Mouse (Mus musculus) fat pad, adult 2 months (tissue): ENCODE results near the gene Flt3.

Source experiments
- DNase-seq: peaks from one replicate; pipeline ENCODE4 v3.0.0-alpha.2; 2011; ENCODE audit warnings: low read depth, low spot score; ENCODE audit errors: extremely low read depth

Flt3 gene

DNA sequence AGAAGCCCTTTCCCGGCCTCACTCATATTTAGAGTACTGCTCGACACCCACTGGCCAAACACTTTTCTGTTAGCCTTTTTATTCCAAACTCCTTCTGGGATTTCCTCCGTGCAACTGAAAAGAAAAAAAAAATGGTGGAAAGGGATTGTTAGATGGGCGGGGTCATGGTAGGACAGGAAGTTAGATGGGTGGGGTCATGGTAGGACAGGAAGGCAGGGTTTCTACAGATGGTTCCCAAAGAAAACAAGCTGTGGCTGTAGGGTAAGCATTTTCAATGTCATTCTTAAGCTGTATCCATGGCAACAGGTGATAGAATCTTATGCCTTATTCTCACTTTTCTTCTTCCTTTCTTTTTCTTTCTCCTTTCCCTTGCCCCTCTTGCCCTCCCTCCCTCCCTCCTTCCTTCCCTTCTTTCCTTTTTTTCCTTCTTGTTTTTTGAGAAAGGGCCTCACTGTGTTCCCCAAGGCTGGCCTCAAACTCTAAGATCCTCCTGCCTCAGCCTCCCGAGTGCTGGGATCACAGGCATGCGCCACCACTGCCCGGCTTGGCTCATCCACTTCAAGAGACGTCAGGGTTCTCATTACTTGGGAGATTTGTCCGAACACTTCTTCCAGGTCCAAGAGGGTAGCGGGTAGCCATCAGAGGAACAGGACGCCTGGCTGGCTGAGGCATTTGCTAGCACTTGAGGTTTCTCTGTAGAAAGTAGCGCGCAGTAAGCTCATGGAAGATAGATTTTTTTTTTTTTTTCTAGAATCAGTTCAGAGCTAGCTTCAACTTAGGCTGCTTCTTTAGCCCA, 43.8 kb downstream of the Flt3 start:
- DNase-seq: no peak

DNA sequence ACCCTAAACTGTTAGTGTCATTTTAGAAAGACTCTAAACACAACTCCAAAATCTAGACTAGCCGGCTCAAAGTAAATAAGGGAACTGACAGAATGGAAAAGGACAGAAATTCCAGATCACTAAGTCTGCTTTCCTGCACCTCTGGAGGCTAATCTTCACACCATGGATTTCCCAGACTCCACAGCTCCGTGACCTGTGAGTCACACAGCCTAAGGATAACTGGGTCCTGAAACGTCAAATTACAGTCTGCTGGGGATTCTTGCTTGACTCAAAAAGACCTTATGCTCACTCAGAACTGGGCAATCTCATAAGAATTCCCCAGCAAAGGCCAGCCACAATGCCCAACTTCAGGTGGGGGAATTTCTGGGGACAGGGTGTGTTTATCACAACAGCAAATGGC, 44.5 kb downstream of the Flt3 start:
- no peak for DNase-seq

DNA sequence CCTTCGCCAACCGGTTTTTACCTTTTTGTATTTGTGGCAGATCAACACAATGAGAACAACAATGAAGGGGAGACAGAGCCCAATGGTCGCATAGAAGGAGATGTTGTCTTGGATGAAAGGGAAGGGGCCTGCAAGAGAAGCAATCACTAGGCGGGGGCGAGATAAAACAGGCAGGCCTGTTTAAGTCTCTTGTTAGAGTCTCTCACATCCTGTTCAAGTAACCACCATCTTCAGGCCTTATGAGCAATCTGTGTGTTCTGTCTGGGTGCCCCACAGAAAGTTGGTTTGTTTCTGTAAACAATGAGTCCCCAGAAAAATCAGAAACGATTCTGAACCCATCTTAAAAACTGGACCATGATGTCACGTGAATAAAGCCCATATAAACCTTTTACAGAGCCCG, 45.3 kb downstream of the Flt3 start:
- no peak for DNase-seq

DNA sequence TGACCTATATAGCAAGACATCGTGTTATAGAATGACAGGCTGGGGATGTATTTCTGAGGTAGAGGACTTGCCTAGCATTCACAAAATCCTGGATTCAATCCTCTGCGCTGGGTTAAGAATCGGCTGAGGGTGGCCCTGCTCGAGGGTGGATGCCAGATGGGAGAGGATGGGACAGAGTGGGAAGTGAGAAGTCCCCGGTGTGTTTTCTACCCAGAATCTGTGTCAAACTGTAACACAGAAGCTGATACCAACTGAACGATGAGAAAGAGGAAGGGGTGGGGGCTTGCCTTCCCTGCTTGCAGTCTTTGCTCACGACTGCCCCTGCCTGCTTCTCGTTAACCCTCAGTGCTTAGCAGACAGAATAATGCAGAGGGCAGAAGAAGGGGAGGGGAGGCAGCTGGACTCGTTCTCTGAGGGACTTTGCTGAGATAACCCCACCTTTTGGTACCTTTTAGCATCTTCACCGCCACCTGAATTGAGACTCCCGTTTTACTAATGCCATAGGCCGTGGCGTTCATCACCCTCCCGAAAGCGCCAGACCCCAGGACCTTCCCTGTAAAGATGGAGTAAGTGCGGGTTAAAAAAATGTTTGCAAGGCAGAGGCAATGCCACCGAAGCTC, 46.0 kb downstream of the Flt3 start:
- no peak for DNase-seq

DNA sequence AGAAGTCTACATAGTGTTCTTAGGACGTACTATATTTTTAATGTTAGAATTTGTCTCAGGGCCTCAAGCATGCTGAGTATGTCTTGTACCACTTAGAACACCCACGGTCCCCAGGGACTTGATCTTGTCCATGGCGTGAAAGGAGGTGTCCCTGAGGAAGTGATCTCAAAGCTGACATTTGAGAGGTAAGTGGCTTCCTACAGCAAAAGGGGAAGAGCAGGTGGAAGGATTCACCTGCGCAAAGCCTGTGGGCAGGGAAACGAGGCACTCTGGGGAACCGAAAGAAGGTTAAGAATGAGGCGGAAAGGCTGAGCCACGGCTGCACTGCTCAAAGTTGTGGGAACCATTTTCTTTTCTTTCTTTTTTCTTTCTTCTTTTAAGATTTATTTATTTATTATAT, 48.4 kb downstream of the Flt3 start:
- no peak for DNase-seq

DNA sequence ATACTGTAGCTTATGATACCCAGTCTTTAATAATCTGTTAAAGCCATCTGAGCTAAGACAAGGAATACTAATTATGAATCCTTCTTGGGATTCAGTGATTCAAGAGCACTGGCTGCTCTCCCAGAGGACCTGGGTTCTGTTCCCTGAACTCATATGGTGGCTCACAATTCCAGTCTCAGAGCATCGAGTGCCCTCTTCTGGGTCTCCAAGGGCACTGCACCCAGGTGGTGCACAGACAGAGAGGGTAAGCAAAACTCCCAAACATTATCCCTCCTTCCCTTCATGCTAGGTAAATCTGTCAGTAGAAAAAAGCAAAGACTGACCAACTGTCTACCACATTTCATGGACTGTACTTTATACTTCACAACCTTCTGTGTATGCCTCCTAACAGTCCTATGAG, 54.3 kb downstream of the Flt3 start:
- DNase-seq: no peak

DNA sequence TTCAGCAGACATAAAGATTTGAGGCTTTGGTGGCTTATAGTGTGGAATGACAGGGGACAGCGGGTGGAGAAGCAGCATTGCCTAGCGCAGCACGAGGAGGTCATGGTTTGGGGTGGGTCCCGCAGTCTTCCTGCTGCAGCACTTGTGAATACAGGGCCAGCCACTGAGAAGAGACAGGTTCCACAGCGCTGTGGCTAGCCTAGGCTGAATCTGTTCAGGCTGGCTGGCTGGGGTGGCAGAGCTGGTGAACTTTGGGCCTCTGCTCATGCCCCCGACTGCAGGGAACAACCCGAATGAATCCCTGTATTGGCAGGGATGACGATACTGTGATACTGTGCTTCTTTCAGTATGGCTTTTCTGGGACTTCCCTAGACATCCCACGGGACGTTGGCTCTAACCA, 56.4 kb downstream of the Flt3 start:
- DNase-seq: no peak

DNA sequence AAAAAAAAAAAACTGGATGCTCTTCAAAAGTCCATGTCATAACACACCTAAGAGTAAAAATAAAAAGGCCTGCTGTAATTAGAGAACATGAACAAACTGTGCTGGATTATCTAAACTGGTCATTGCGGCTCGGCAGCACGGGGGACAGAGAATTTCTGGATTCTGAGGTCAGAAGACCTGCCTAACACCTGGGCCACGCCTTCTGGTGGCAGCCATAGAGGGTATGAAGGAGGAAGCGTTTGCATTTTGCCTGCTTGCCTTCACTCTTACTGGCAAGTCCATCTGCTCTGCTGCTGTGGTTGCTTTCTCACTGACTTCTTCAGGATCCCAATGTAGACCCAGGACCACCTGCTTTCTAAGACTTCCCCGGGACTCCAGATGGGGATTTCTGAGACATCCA, 57.4 kb downstream of the Flt3 start:
- no peak for DNase-seq

DNA sequence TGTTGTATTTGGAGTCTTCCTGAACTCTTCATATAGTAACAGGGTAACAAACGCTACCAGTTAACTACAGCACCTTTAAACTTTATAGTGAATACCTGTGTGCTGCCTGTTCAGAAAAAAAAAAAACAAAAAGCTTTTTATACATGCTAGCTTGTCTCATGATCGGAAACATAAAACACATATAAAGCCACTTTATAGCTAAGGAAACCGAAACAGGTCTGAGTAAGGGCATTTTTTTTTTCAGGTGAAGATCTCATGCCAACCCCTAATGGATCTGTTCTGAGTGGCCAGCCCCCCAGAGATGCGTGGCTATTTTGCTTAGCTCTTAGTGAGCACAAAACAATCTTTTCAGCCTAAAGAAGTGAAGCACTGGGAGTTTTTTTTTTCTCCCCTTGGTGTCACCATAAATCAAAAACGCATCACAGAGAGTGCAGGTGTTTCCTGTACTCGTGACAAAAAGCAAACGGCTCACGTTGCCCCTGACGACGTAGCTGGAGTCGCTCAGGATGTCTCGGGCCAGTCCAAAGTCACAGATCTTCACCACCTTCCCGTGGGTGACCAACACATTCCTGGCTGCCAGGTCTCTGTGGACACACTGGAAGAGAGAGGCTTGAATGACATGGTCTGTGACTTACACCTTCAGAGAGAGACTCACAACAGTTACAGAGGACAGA, 59.4 kb downstream of the Flt3 start:
- no peak for DNase-seq

DNA sequence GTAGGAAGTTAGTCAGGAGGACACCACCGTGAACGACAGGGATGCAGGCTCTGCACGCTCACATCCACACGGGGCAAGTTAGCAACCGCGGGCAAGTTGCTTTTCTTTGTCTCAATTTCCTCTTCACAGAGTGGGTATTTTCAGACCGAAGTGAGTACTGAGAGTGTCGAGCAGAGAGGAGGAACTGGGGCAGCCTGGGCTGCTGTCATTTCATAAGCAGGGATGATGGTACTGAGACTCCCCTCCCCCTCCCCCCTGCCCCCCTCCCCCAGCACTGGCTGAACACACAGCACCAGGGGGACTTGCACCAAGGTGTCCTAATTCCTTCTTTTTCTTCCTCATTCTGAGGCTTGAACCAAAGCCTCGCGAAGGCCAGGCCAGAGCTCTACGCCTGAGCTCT, 60.7 kb downstream of the Flt3 start:
- DNase-seq: no peak

DNA sequence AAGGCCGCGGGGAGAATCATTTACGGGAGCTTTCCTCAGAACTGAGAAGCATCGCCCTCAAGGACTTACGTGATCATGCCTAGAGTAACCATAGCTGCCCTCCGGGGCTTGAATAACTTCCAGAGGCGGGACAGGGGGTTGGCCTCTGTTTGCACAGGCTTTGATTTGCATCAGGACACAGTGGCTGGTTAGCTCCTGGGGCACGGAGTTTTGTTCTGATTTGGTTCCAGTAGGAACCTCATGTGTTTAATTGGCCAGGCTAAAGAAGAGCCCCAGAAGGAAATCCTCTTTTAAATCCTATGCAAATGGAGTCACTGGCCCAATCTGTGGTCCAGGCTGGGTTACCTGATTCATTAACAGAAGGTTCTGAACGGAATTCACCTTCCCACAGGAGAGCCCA, 61.3 kb downstream of the Flt3 start:
- no peak for DNase-seq

DNA sequence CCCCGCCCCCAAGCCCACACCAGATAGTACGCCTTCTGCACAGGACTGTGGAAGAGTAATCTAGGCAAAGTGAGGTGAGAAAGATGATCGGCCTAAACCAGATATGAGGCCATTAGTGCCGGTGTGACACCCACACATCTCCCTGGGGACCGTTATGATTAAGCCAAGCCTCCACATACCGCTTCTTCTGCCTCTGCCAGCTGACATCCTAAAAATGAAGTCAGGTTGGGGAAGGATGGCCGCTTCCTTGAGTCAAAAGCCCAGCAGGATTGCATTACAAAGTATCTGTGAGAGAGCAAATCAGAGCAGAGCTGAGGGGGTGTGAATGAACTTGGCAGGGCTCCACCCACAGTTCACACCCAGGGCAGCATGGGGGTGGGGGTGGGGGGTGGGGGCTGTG, 67.6 kb downstream of the Flt3 start:
- DNase-seq: no peak

DNA sequence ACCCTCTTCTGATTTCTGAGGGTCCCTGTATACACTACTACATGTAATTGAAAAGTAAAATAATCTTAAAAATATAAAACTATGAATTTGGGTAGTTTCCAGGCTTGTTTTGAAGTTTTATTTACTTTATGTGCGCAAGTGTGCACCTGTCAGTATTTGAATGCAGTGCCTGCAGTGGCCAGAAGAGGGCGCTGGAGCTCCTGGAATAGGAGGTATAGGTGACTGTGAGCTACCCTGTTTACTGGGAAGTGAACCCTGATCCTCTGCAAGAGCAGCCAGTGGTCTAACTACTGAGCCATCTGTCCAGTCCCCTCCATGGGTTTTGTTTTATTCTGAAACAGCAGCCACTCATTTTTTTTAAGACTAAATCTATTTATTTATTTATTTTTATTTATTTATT, 68.7 kb downstream of the Flt3 start:
- DNase-seq: no peak

DNA sequence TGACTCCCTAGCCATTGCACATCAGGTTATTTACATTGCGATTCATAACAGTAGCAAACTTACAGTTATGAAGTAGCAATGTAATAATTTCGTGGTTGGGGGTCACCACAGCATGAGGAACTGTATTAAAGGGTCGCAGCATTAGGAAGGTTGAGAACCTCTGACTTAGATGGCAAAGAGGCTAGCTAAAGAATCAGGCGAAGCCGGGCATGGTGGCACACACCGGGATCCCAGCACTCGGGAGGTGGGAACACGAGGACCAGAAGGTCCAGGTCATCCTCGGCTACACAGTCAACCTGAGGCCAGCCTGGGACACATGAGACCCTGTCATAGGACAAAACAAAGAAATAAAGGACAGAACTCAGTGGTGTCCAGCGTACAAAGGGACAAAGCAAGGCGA, 70.3 kb downstream of the Flt3 start:
- DNase-seq: no peak

DNA sequence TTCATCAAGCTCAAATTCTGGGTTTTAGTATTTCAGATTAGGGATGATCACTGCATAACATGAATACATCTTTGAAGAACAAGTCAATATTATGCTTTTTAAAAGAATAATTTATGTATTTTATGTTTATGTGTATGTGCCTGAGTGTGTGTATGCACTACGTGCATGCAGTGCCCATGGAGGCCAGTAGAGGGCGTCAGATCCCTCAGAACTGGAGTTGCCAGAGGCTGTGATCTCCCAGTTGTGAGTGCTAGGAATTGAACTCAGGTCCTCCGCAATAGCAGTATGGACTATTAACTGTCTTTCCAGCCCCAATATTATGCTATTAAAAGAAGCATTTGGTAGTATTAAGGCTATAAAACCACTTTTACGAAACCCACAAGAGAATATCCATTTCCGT, 72.7 kb downstream of the Flt3 start:
- no peak for DNase-seq

DNA sequence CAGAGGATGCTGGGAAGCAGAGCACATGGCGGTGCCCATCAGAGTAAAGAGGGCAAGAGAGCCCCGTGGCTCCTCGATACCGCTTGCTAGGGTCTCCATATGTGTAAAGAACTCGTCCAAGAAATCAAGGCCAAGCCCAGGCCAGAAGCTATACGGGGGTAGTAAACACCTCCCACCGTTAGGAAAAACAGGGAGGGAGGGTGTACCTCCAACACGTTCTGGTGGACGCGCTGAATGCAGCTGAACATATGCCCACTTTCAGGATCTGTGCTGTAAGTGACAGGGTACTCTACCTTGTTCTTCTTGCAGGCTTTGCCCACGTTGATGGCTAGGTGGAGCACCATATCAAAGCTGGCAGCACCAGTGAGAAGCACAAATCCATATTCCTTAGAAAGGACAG, 74.4 kb downstream of the Flt3 start:
- DNase-seq: no peak

DNA sequence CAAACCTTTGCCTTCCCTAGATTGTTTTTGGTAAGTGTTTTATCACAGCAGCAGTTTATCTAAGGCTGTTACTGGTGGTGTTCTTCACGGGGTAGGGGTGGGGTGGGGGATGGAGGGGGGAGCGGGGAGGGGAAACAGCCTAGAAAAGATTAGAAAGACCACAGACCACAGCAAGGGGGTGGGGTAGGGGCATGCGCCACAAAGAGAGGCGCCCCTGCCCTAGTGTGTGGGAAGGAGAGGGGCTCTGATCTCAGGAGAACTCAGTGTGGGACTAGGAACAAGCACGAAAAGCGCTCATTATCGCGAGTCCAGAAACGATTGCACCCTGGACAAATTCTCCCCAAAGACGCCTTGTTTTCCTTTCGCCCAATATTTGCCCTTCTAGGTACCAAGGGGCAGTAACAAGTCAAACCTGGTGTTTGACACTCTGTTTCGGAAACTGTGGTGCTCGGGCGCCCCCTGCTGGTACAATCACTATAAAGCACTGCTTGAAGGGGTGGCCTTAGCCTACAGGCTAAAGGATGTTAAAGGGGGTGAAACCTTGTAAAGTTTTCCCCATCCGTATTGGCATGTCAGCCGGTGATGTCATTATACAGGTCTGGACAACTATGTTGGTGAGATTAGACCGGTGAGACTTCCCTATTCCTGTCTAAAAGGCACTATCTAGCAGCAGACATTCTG, 76.9 kb downstream of the Flt3 start:
- no peak for DNase-seq

DNA sequence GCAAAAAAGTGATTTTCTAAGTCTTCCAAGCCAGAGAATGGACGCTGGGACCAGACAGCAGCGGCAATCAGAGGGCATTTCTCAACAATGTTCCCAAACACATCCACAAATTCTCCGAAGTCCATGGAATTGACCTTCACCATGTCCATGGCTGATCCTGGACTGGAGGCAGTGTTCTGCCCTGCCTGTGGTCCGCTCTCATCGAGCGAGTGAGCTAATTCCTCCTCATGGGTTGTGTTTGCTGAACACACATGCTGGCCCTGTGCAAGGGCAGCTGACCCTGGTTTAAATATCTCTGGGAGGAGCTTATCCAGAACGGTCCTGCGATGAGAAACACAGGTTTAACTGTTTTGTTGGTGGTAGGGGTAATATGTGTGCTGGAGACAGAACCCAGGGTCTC, 78.1 kb downstream of the Flt3 start, which contains the start of gene Urad:
Gene Urad (minus strand): TSS at position 258 of the 400 bp plus-strand sequence.
- DNase-seq: no peak

DNA sequence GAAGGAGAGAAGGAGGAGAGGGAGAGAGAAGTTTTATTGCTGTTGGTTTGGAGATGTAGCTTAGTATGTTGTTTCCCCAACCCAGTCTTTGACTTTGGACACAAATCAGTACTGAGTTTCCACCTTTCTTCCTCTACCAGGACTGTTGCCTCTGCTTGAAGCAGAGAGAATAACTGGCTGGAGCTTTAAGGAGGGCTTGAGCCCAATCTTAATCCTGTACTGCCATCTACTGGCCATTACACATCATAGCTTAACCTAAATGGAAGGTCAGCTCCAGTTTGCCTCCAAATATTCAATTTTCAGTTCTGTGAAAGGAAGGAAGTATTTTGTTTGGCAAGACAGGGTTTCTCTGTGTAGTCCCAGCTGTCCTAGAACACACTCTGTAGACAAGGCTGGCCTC, 80.6 kb downstream of the Flt3 start:
- no peak for DNase-seq

DNA sequence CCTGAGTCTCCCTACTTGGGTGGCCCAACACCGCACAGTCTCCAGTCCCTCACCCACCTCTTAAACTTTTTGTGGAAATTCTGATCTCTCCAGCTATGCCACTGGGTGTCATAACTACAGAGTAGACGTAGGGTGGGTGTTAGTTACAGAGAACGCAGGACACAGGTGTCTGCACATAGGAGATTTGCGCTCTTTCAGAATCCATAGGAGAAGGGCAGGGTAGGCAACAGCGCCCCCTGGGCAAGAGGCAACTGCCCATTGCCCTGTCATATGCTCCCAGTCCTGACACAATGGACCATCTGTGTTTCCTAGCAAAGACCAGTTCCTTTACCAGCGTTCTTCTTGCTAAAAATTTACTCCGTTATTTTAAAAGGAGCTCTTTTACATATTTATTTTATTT, 82.3 kb downstream of the Flt3 start:
- DNase-seq: no peak

DNA sequence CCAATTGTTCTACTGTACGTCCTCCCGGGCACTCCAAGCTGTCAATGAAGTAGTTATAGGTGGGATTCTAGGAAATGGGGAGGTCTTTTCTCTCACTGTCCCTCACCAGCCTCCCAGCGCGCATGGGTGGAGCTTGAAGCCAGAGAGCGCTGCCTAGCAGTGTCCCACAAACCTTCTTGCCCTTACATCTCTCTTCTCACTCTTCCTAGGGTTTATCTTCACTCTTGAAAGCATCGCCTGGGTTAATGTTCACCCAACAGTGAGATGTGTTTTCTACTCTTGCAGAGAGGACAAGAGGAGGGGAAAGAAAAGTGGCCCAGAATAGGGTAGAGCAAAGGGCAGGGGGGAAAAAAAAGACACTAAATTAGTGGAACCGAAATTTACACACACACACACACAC, 83.0 kb downstream of the Flt3 start:
- no peak for DNase-seq
